Mouse (Mus musculus) megakaryocyte-erythroid progenitor cell, adult 5-6 weeks (primary cell): ENCODE data around the gene Borcs5. TPM values are rescaled to one million over a fixed set of nuclear protein-coding genes. Genes with fewer than 3 reads are reported as not detected.
A peak's percentile ranks its signal among the peaks of the same experiment; 100 is the strongest.

Experiments used
- ATAC-seq: replicated peaks from 2 replicates; pipeline ENCODE4 v1.8.0; 2016; ENCODE audit warnings: mild to moderate bottlenecking, inconsistent platforms; ENCODE audit not compliant: severe bottlenecking, poor library complexity, low FRiP score, low TSS enrichment
- total RNA-seq, 2 experiments: library from RNA; stranded (forward) in 1 of 2; stranded (reverse) in 1 of 2; fragments of 200-1000, 215-1000 nt in 1 of 2; fragments of >200 nt in 1 of 2; fragmentation: Nextera tagmentation in 1 of 2; gene quantifications; 2 replicates each; pipeline ENCODE4 v1.2.3; 2014 to 2017

Borcs5 gene
- 15.4 and 20.0 TPM in 2 replicates for total RNA-seq (2014; fragmentation: Nextera tagmentation)
- 9.0 and 10.6 TPM in 2 replicates for total RNA-seq (2017)

GRCm38 (mm10) chr6:134639210-134639609 is at the start of gene Borcs5:
Gene Borcs5, plus strand, starts transcription at chr6:134639510.
- no peak for ATAC-seq

- ATAC-seq = no peak
These were observed 47.7 kb upstream of the Borcs5 start for GRCm38 (mm10) chr6:134591614-134592013.

- peak; percentile 51 for ATAC-seq
These were observed 44.5 kb upstream of the Borcs5 start for GRCm38 (mm10) chr6:134594569-134595442.

- no peak for ATAC-seq
These were observed 41.6 kb upstream of the Borcs5 start for GRCm38 (mm10) chr6:134597651-134598229.

GRCm38 (mm10) chr6:134599239-134599638 is 40.1 kb upstream of the Borcs5 start:
- no peak for ATAC-seq

- no peak for ATAC-seq
These were observed 38.2 kb upstream of the Borcs5 start for GRCm38 (mm10) chr6:134601130-134601529.

- ATAC-seq = no peak
These were observed 37.5 kb upstream of the Borcs5 start for GRCm38 (mm10) chr6:134601766-134602165.

GRCm38 (mm10) chr6:134602371-134603003 is 36.8 kb upstream of the Borcs5 start:
- no peak for ATAC-seq

- ATAC-seq = no peak
These were observed 34.1 kb upstream of the Borcs5 start for GRCm38 (mm10) chr6:134605196-134605595.

GRCm38 (mm10) chr6:134606540-134606939 is 32.8 kb upstream of the Borcs5 start:
- ATAC-seq = no peak

- ATAC-seq = peak; percentile 68
These were observed 32.2 kb upstream of the Borcs5 start for GRCm38 (mm10) chr6:134606949-134607746.

GRCm38 (mm10) chr6:134610380-134610779 is 28.9 kb upstream of the Borcs5 start:
- no peak for ATAC-seq

- ATAC-seq = no peak
These were observed 27.4 kb upstream of the Borcs5 start for GRCm38 (mm10) chr6:134611896-134612295.

- peak; percentile 38 for ATAC-seq
These were observed 25.0 kb upstream of the Borcs5 start for GRCm38 (mm10) chr6:134614322-134614721.

- peak; percentile 93 for ATAC-seq
These were observed 24.3 kb upstream of the Borcs5 start for GRCm38 (mm10) chr6:134614723-134615648.

GRCm38 (mm10) chr6:134617589-134617988 is 21.7 kb upstream of the Borcs5 start:
- no peak for ATAC-seq

- no peak for ATAC-seq
These were observed 19.2 kb upstream of the Borcs5 start for GRCm38 (mm10) chr6:134620129-134620528.

- ATAC-seq = peak; percentile 79
These were observed 18.3 kb upstream of the Borcs5 start for GRCm38 (mm10) chr6:134620846-134621551.
